Mouse (Mus musculus): ENCODE data around the gene Cpne6. TPM values are rescaled to one million over a fixed set of nuclear protein-coding genes. Genes with fewer than 3 reads are reported as not detected.

Cpne6 gene
- total and polyA plus RNA-seq, 3 experiments = not detected

Other genes starting within 250 kb of the Cpne6 start
- gene Dhrs4, start 31.7 kb upstream of the Cpne6 start, total RNA-seq (2012; rRNA removed) = 19.9 and 22.7 TPM in 2 replicates
- gene Dhrs4, start 31.7 kb upstream of the Cpne6 start, polyA plus RNA-seq (2012; ENCODE audit: insufficient read depth in 1 of 2, insufficient read length in 2 of 2, low read depth in 1 of 2, low replicate concordance in 2 of 2, missing spikeins in 1 of 2) = 10 to 100 TPM in 1 of 2 experiments, not detected in 1; 34.2 TPM
- 0.23 and 0.27 TPM in 2 replicates for gene Carmil3, start 19.8 kb upstream of the Cpne6 start, total RNA-seq (2012; rRNA removed)
- gene Carmil3, start 19.8 kb upstream of the Cpne6 start, polyA plus RNA-seq (2012; ENCODE audit: insufficient read depth in 1 of 2, insufficient read length in 2 of 2, low read depth in 1 of 2, low replicate concordance in 2 of 2, missing spikeins in 1 of 2) = 1 to 10 TPM in 1 of 2 experiments, not detected in 1; 2.6 TPM
- not detected in 2 replicates for gene Nrl, start 14.5 kb downstream of the Cpne6 start, total RNA-seq (2012; rRNA removed)
- not detected for gene Nrl, start 14.5 kb downstream of the Cpne6 start, polyA plus RNA-seq (2012; ENCODE audit: insufficient read depth in 1 of 2, insufficient read length in 2 of 2, low read depth in 1 of 2, low replicate concordance in 2 of 2, missing spikeins in 1 of 2)
- gene Pck2, start 29.8 kb downstream of the Cpne6 start, total RNA-seq (2012; rRNA removed) = 17.0 and 64.4 TPM in 2 replicates
- gene Pck2, start 29.8 kb downstream of the Cpne6 start, polyA plus RNA-seq (2012; ENCODE audit: insufficient read depth in 1 of 2, insufficient read length in 2 of 2, low read depth in 1 of 2, low replicate concordance in 2 of 2, missing spikeins in 1 of 2) = 100 to 1,000 TPM in 1 of 2 experiments, 10 to 100 TPM in 1; 63.7 to 103 TPM
- 24.3 and 27.7 TPM in 2 replicates for gene Dcaf11, start 49.6 kb downstream of the Cpne6 start, total RNA-seq (2012; rRNA removed)
- gene Dcaf11, start 49.6 kb downstream of the Cpne6 start, polyA plus RNA-seq (2012; ENCODE audit: insufficient read depth in 1 of 2, insufficient read length in 2 of 2, low read depth in 1 of 2, low replicate concordance in 2 of 2, missing spikeins in 1 of 2) = 10 to 100 TPM in 1 of 2 experiments, not detected in 1; 37.9 TPM
- gene A730061H03Rik, start 50.0 kb downstream of the Cpne6 start, total RNA-seq (2012; rRNA removed) = 0.73 and 0.92 TPM in 2 replicates
- under 1 TPM in 1 of 2 experiments, not detected in 1; 0.86 TPM for gene A730061H03Rik, start 50.0 kb downstream of the Cpne6 start, polyA plus RNA-seq (2012; ENCODE audit: insufficient read depth in 1 of 2, insufficient read length in 2 of 2, low read depth in 1 of 2, low replicate concordance in 2 of 2, missing spikeins in 1 of 2)
- not detected in 2 replicates for gene Fitm1, start 65.2 kb downstream of the Cpne6 start, total RNA-seq (2012; rRNA removed)
- gene Fitm1, start 65.2 kb downstream of the Cpne6 start, polyA plus RNA-seq (2012; ENCODE audit: insufficient read depth in 1 of 2, insufficient read length in 2 of 2, low read depth in 1 of 2, low replicate concordance in 2 of 2, missing spikeins in 1 of 2) = under 1 TPM in 1 of 2 experiments, not detected in 1; 0.07 TPM
- 73.8 and 85.9 TPM in 2 replicates for gene Psme1, start 67.7 kb downstream of the Cpne6 start, total RNA-seq (2012; rRNA removed)
- 100 to 1,000 TPM in 1 of 2 experiments, not detected in 1; 205 TPM for gene Psme1, start 67.7 kb downstream of the Cpne6 start, polyA plus RNA-seq (2012; ENCODE audit: insufficient read depth in 1 of 2, insufficient read length in 2 of 2, low read depth in 1 of 2, low replicate concordance in 2 of 2, missing spikeins in 1 of 2)
- gene Emc9, start 74.9 kb downstream of the Cpne6 start, total RNA-seq (2012; rRNA removed) = 55.4 and 59.4 TPM in 2 replicates
- gene Emc9, start 74.9 kb downstream of the Cpne6 start, polyA plus RNA-seq (2012; ENCODE audit: insufficient read depth in 1 of 2, insufficient read length in 2 of 2, low read depth in 1 of 2, low replicate concordance in 2 of 2, missing spikeins in 1 of 2) = 10 to 100 TPM in 1 of 2 experiments, not detected in 1; 38.7 TPM
- gene Psme2, start 80.7 kb downstream of the Cpne6 start, total RNA-seq (2012; rRNA removed) = 98.1 and 143 TPM in 2 replicates
- gene Psme2, start 80.7 kb downstream of the Cpne6 start, polyA plus RNA-seq (2012; ENCODE audit: insufficient read depth in 1 of 2, insufficient read length in 2 of 2, low read depth in 1 of 2, low replicate concordance in 2 of 2, missing spikeins in 1 of 2) = 100 to 1,000 TPM in 1 of 2 experiments, not detected in 1; 231 TPM
- 10.7 and 12.9 TPM in 2 replicates for gene Rnf31, start 81.3 kb downstream of the Cpne6 start, total RNA-seq (2012; rRNA removed)
- gene Rnf31, start 81.3 kb downstream of the Cpne6 start, polyA plus RNA-seq (2012; ENCODE audit: insufficient read depth in 1 of 2, insufficient read length in 2 of 2, low read depth in 1 of 2, low replicate concordance in 2 of 2, missing spikeins in 1 of 2) = 10 to 100 TPM in 1 of 2 experiments, not detected in 1; 24.5 TPM
- gene Irf9, start 93.1 kb downstream of the Cpne6 start, total RNA-seq (2012; rRNA removed) = 5.0 and 8.5 TPM in 2 replicates
- gene Irf9, start 93.1 kb downstream of the Cpne6 start, polyA plus RNA-seq (2012; ENCODE audit: insufficient read depth in 1 of 2, insufficient read length in 2 of 2, low read depth in 1 of 2, low replicate concordance in 2 of 2, missing spikeins in 1 of 2) = 10 to 100 TPM in 1 of 2 experiments, not detected in 1; 14.8 TPM
- gene Rec8, start 107.6 kb downstream of the Cpne6 start, total RNA-seq (2012; rRNA removed) = 1.5 and 1.6 TPM in 2 replicates
- 1 to 10 TPM in 1 of 2 experiments, not detected in 1; 2.5 TPM for gene Rec8, start 107.6 kb downstream of the Cpne6 start, polyA plus RNA-seq (2012; ENCODE audit: insufficient read depth in 1 of 2, insufficient read length in 2 of 2, low read depth in 1 of 2, low replicate concordance in 2 of 2, missing spikeins in 1 of 2)
- 46.2 and 54.1 TPM in 2 replicates for gene Ipo4, start 125.5 kb downstream of the Cpne6 start, total RNA-seq (2012; rRNA removed)
- gene Ipo4, start 125.5 kb downstream of the Cpne6 start, polyA plus RNA-seq (2012; ENCODE audit: insufficient read depth in 1 of 2, insufficient read length in 2 of 2, low read depth in 1 of 2, low replicate concordance in 2 of 2, missing spikeins in 1 of 2) = 100 to 1,000 TPM in 1 of 2 experiments, not detected in 1; 132 TPM
- not detected in 2 replicates for gene Gm49378, start 127.5 kb downstream of the Cpne6 start, total RNA-seq (2012; rRNA removed)
- 1 to 10 TPM in 1 of 2 experiments, not detected in 1; 4.6 TPM for gene Gm49378, start 127.5 kb downstream of the Cpne6 start, polyA plus RNA-seq (2012; ENCODE audit: insufficient read depth in 1 of 2, insufficient read length in 2 of 2, low read depth in 1 of 2, low replicate concordance in 2 of 2, missing spikeins in 1 of 2)
- gene Tm9sf1, start 133.4 kb downstream of the Cpne6 start, total RNA-seq (2012; rRNA removed) = 49.4 and 60.5 TPM in 2 replicates
- gene Tm9sf1, start 133.4 kb downstream of the Cpne6 start, polyA plus RNA-seq (2012; ENCODE audit: insufficient read depth in 1 of 2, insufficient read length in 2 of 2, low read depth in 1 of 2, low replicate concordance in 2 of 2, missing spikeins in 1 of 2) = 10 to 100 TPM in 1 of 2 experiments, not detected in 1; 80.1 TPM
- gene Tssk4, start 139.7 kb downstream of the Cpne6 start, total RNA-seq (2012; rRNA removed) = 0.08 and 0.10 TPM in 2 replicates
- gene Tssk4, start 139.7 kb downstream of the Cpne6 start, polyA plus RNA-seq (2012; ENCODE audit: insufficient read depth in 1 of 2, insufficient read length in 2 of 2, low read depth in 1 of 2, low replicate concordance in 2 of 2, missing spikeins in 1 of 2) = under 1 TPM in 1 of 2 experiments, not detected in 1; 0.40 TPM
- gene Mdp1, start 150.1 kb downstream of the Cpne6 start, total RNA-seq (2012; rRNA removed) = 25.5 and 30.6 TPM in 2 replicates
- gene Mdp1, start 150.1 kb downstream of the Cpne6 start, polyA plus RNA-seq (2012; ENCODE audit: insufficient read depth in 1 of 2, insufficient read length in 2 of 2, low read depth in 1 of 2, low replicate concordance in 2 of 2, missing spikeins in 1 of 2) = 10 to 100 TPM in 1 of 2 experiments, not detected in 1; 25.6 TPM
- 22.3 and 24.5 TPM in 2 replicates for gene Gmpr2, start 161.5 kb downstream of the Cpne6 start, total RNA-seq (2012; rRNA removed)
- gene Gmpr2, start 161.5 kb downstream of the Cpne6 start, polyA plus RNA-seq (2012; ENCODE audit: insufficient read depth in 1 of 2, insufficient read length in 2 of 2, low read depth in 1 of 2, low replicate concordance in 2 of 2, missing spikeins in 1 of 2) = 10 to 100 TPM in 1 of 2 experiments, not detected in 1; 28.8 TPM
- gene Nedd8, start 161.7 kb downstream of the Cpne6 start, total RNA-seq (2012; rRNA removed) = 515 and 516 TPM in 2 replicates
- gene Nedd8, start 161.7 kb downstream of the Cpne6 start, polyA plus RNA-seq (2012; ENCODE audit: insufficient read depth in 1 of 2, insufficient read length in 2 of 2, low read depth in 1 of 2, low replicate concordance in 2 of 2, missing spikeins in 1 of 2) = 100 to 1,000 TPM in 1 of 2 experiments, not detected in 1; 528 TPM
- 27.2 and 27.8 TPM in 2 replicates for gene Tinf2, start 171.4 kb downstream of the Cpne6 start, total RNA-seq (2012; rRNA removed)
- 10 to 100 TPM in 1 of 2 experiments, not detected in 1; 53.0 TPM for gene Tinf2, start 171.4 kb downstream of the Cpne6 start, polyA plus RNA-seq (2012; ENCODE audit: insufficient read depth in 1 of 2, insufficient read length in 2 of 2, low read depth in 1 of 2, low replicate concordance in 2 of 2, missing spikeins in 1 of 2)
- gene Tgm1, start 203.5 kb downstream of the Cpne6 start, total RNA-seq (2012; rRNA removed) = 5.8 and 6.2 TPM in 2 replicates
- 10 to 100 TPM in 1 of 2 experiments, not detected in 1; 11.4 TPM for gene Tgm1, start 203.5 kb downstream of the Cpne6 start, polyA plus RNA-seq (2012; ENCODE audit: insufficient read depth in 1 of 2, insufficient read length in 2 of 2, low read depth in 1 of 2, low replicate concordance in 2 of 2, missing spikeins in 1 of 2)
- gene Rabggta, start 211.8 kb downstream of the Cpne6 start, total RNA-seq (2012; rRNA removed) = 21.8 and 22.8 TPM in 2 replicates
- gene Rabggta, start 211.8 kb downstream of the Cpne6 start, polyA plus RNA-seq (2012; ENCODE audit: insufficient read depth in 1 of 2, insufficient read length in 2 of 2, low read depth in 1 of 2, low replicate concordance in 2 of 2, missing spikeins in 1 of 2) = 10 to 100 TPM in 1 of 2 experiments, not detected in 1; 32.0 TPM
- 20.0 and 21.7 TPM in 2 replicates for gene Dhrs1, start 235.2 kb downstream of the Cpne6 start, total RNA-seq (2012; rRNA removed)
- 10 to 100 TPM in 1 of 2 experiments, not detected in 1; 48.8 TPM for gene Dhrs1, start 235.2 kb downstream of the Cpne6 start, polyA plus RNA-seq (2012; ENCODE audit: insufficient read depth in 1 of 2, insufficient read length in 2 of 2, low read depth in 1 of 2, low replicate concordance in 2 of 2, missing spikeins in 1 of 2)
- 46.1 and 47.8 TPM in 2 replicates for gene Nop9, start 235.2 kb downstream of the Cpne6 start, total RNA-seq (2012; rRNA removed)
- 100 to 1,000 TPM in 1 of 2 experiments, not detected in 1; 112 TPM for gene Nop9, start 235.2 kb downstream of the Cpne6 start, polyA plus RNA-seq (2012; ENCODE audit: insufficient read depth in 1 of 2, insufficient read length in 2 of 2, low read depth in 1 of 2, low replicate concordance in 2 of 2, missing spikeins in 1 of 2)
- 1.7 and 2.4 TPM in 2 replicates for gene Cideb, start 248.0 kb downstream of the Cpne6 start, total RNA-seq (2012; rRNA removed)
- under 1 TPM in 1 of 2 experiments, not detected in 1; 0.53 TPM for gene Cideb, start 248.0 kb downstream of the Cpne6 start, polyA plus RNA-seq (2012; ENCODE audit: insufficient read depth in 1 of 2, insufficient read length in 2 of 2, low read depth in 1 of 2, low replicate concordance in 2 of 2, missing spikeins in 1 of 2)